Mouse (Mus musculus) midbrain, embryonic 12.5 days (tissue): ENCODE results near the gene Zfy1. TPM values are rescaled to one million over a fixed set of nuclear protein-coding genes. Genes with fewer than 3 reads are reported as not detected.
"Not testable (repeated sequence)": the region's sequence is repeated elsewhere in the genome, so short reads cannot be mapped to it uniquely, and the experiment has no call there.

Experiments used
- ATAC-seq: fragments of 200-750 bp; cut with Nextera tagmentation; 2 replicates; pipeline ENCODE4 v1.8.0; 2017; ENCODE audit warnings: low read depth, moderate TSS enrichment, moderate library complexity; ENCODE audit not compliant: low FRiP score
- H3K27ac ChIP-seq: fragments of 300-500 bp; sonication (generic); replicated peaks from 2 replicates; pipeline ENCODE4 v1.5.1; 2016; ENCODE audit warnings: mild to moderate bottlenecking
- H3K27me3 ChIP-seq: fragments of 300-500 bp; sonication (generic); 2 replicates; pipeline ENCODE4 v1.6.1; 2016; ENCODE audit warnings: mild to moderate bottlenecking
- H3K36me3 ChIP-seq: fragments of 300-500 bp; sonication (generic); 2 replicates; pipeline ENCODE4 v1.6.1; 2016
- H3K4me1 ChIP-seq: fragments of 300-500 bp; sonication (generic); 2 replicates; pipeline ENCODE4 v1.6.1; 2016
- H3K4me2 ChIP-seq: fragments of 300-500 bp; sonication (generic); replicated peaks from 2 replicates; pipeline ENCODE4 v1.6.1; 2016; ENCODE audit warnings: mild to moderate bottlenecking, moderate library complexity
- H3K4me3 ChIP-seq: fragments of 300-500 bp; sonication (generic); 2 replicates; pipeline ENCODE4 v1.5.1; 2016; ENCODE audit warnings: mild to moderate bottlenecking
- H3K9ac ChIP-seq: fragments of 300-500 bp; sonication (generic); replicated peaks from 2 replicates; pipeline ENCODE4 v1.6.1; 2016; ENCODE audit warnings: mild to moderate bottlenecking, moderate library complexity
- H3K9me3 ChIP-seq: fragments of 300-500 bp; sonication (generic); 2 replicates; pipeline ENCODE4 v1.6.1; 2016; ENCODE audit warnings: mild to moderate bottlenecking
- WGBS: fragments of 180-500 bp; shearing (Covaris S2); methylation state at CpG from one replicate; pipeline ENCODE4 v1.1.7; 2016; 5-methylcytosine and 5-hydroxymethylcytosine counted together
- polyA plus RNA-seq: library from polyadenylated mRNA; unstranded; fragments of >200 nt; fragmentation: Nextera tagmentation; extraction: Ambion mirVana; gene quantifications from 2 replicates; pipeline ENCODE4 v1.2.1, GENCODE M21; 2016

The Zfy1 gene
- polyA plus RNA-seq = not detected in 2 replicates

GRCm38 (mm10) chrY:797309-797708, at the start of gene Zfy1:
TSS of gene Zfy1 (minus strand) at chrY:797409.
- H3K9me3 ChIP-seq, H3K9ac ChIP-seq, H3K27me3 ChIP-seq, H3K27ac ChIP-seq, H3K36me3 ChIP-seq, H3K4me1 ChIP-seq, H3K4me3 ChIP-seq, H3K4me2 ChIP-seq, ATAC-seq: not testable (repeated sequence)
- WGBS = no CpG with 5 or more reads among the region's 11 CpGs

GRCm38 (mm10) chrY:818396-818795, 21.2 kb upstream of the Zfy1 start, which contains the start of gene Uba1y:
TSS of gene Uba1y (plus strand) at chrY:818649.
- no peak within 1 kb of the TSS for H3K27ac ChIP-seq
- H3K36me3 ChIP-seq = no peaks in the 10 kb centered on the region
- no peak within 1 kb of the TSS for H3K4me2 ChIP-seq
- H3K4me1 ChIP-seq = no peaks in the 10 kb centered on the region
- H3K9ac ChIP-seq = no peak within 1 kb of the TSS
- H3K27me3 ChIP-seq = no peaks in the 10 kb centered on the region
- H3K9me3 ChIP-seq = no peaks in the 10 kb centered on the region
- ATAC-seq = no peak
- WGBS = 88% methylated on average over 9 of the region's 15 CpGs
- H3K4me3 ChIP-seq = no peak within 1 kb of the TSS

- H3K9me3 ChIP-seq = no peaks in the 10 kb centered on the region
- peak; percentile 95 for ATAC-seq
- no peaks in the 10 kb centered on the region for H3K36me3 ChIP-seq
- H3K27ac ChIP-seq = no peak overlapping the region
- H3K9ac ChIP-seq = no peak overlapping the region
- peak overlapping the region; percentile 33 for H3K4me2 ChIP-seq
- no peaks in the 10 kb centered on the region for H3K4me1 ChIP-seq
- peak overlapping the region; percentile 15; the same call in 1 of the 2 replicates for H3K4me3 ChIP-seq
- no peaks in the 10 kb centered on the region for H3K27me3 ChIP-seq
- 0% methylated on average over 5 of the region's 15 CpGs for WGBS
These were observed 11.9 kb upstream of the Zfy1 start for GRCm38 (mm10) chrY:808991-809661.

Other genes with a start within 250 kb of the Zfy1 start
- 0.05 TPM in 1 of 2 replicates, not detected in the other for gene Uba1y, start 21.2 kb upstream of the Zfy1 start, polyA plus RNA-seq
- 11.2 and 19.0 TPM in 2 replicates for gene Kdm5d, start 100.4 kb upstream of the Zfy1 start, polyA plus RNA-seq
- 41.1 and 52.2 TPM in 2 replicates for gene Eif2s3y, start 213.1 kb upstream of the Zfy1 start, polyA plus RNA-seq